Mouse (Mus musculus): ENCODE results near the gene Fam92b. TPM values are rescaled to one million over a fixed set of nuclear protein-coding genes. Genes with fewer than 3 reads are reported as not detected.

The Fam92b gene
- polyA plus RNA-seq (2012; rRNA removed), result 0.11 TPM in 1 of 2 replicates, not detected in the other

DNA sequence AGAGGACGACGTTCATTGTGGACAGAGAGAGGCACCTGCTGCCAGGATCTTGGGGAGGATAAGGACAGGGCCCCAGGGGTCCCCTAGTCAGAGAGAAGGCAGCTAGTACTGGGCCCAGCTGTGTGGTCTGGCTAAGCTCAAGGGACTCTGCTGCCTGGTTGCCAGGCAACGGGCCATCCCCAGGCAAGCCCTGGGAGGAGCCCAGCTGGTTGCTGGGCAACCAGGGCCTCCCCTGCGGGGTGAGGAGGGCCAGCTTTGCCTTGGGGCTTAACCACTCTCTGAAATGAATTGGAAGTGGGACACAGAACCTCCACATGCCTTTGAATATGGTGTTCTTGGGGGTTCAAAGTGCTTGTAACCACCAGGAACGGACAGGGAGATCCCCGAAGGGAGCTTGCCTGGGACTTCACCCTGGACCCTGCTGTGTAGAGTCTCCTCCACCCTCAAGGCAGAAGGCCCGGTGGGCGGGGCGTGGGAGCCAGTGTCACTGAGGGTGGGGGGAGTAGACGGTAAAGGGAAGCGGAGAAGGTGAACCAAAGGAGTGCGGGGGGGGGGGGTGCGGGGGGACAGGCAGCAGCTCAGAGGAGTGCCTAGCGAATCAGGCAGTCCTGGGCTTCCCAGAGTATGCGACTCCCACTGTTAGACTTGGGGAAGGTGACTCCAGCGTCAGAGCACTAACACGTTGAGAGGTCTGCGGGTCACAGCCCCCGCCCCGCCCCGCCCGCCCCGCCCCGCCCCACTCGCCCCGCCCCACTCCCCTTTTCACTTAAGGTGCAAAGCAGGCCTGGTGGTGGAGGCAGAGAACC is at the start of gene Fam92b:
Fam92b (minus strand) TSS at position 149 of the 806 bp plus-strand sequence.
- DNase-seq (ENCODE audit: low read depth, low spot score), result no peak
- 9% methylated on average over 21 of the region's 26 CpGs for WGBS

DNA sequence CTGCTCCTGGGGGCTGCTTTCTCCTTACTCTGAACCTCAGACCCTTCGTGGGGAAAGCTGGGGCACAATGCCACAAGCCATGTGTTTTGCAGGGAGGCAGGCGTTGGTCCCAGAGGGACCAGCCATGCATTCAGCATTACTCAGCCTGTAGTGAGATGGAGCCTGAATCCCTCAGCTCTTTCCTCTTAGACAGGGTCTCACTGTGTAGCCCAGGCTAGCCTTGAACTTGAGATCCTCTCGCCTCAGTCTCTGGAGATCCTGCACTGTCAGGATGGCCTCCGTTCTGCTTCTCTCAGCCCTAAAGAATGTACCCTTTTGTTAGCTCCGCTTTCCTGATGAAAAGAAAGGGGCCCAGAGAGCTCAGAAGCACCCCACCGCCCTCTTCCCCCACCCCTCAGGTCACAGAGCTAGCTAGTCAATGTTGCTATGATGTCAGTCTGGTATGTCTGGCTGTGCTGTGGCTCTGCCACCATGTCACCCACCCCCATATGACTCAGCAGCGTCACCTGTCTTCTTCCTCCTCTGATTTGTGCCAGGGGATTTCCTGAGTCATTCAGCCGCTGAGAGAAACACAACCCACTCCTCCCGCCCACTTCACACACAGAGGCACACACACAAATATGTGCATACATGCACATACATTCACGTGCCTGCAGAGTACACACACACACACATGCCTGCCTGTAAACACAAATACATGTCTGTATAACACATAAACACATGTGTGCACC is 48.3 kb upstream of the Fam92b start:
- 48% methylated on average over 10 of the region's 10 CpGs for WGBS
- no peak for DNase-seq (ENCODE audit: low read depth, low spot score)

DNA sequence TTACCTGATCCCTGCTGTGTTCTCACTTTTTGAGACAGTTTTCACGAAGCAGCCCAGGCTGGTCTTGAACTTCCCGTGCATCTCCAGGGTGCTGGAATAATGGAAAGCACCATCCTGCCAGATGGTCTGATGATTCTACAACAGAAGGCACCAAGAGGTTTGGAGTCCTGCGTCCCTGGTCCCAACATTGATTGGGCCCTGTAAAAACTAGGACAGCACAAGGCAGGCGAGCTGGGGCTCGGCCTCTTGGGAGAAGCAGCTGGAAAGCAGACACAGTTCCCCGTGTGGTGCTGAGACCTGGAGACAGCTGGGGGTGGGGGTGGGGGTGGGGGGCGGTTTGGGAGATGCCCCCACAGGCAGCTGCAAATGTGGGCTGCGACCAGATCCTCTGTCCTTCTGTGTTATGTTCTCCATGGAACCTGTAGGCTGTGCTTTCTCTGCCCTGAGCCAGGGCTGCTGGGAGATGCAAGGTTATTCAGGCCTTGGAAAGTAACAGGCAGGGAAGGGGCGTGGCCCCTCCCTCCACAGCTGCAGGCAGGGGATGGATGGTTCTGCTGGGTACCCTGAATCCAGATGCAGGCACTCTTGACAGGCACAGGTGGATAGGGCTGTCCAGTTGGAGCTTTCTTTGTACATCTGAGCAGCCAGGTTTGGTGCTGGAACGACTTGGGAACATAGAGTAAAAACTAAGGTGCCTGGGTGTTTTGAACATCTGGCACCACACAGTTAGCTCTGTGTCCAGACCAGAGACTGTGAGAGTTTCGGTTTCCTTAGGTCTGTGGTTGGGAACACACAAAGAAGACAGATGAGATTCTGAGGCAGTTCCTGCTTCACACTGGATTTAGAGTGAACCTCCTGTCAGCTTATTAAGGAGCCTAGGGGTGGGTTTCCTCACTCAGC is 47.5 kb upstream of the Fam92b start:
- 66% methylated on average over 11 of the region's 11 CpGs for WGBS
- no peak for DNase-seq (ENCODE audit: low read depth, low spot score)

DNA sequence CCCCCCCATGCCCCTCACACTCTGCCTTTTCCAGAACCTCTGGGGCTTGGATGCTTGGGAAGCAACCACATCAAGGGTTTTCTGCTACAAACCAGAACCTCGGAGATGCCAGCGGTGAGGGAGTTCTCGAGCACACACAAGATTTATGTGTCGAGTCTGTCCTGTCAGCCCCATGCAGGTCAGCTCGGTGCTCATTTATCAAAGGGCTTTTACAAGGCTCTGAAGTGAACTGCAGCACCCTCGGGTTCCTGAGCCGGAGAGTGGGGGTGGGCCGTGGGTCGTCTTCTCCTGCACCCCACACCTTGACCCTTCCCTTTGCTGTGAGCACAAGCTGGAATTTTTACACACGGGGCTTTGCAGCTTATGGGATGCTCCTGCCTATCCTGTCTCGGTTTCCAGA is 45.3 kb upstream of the Fam92b start:
- 56% methylated on average over 11 of the region's 11 CpGs for WGBS
- DNase-seq (ENCODE audit: low read depth, low spot score), result no peak

DNA sequence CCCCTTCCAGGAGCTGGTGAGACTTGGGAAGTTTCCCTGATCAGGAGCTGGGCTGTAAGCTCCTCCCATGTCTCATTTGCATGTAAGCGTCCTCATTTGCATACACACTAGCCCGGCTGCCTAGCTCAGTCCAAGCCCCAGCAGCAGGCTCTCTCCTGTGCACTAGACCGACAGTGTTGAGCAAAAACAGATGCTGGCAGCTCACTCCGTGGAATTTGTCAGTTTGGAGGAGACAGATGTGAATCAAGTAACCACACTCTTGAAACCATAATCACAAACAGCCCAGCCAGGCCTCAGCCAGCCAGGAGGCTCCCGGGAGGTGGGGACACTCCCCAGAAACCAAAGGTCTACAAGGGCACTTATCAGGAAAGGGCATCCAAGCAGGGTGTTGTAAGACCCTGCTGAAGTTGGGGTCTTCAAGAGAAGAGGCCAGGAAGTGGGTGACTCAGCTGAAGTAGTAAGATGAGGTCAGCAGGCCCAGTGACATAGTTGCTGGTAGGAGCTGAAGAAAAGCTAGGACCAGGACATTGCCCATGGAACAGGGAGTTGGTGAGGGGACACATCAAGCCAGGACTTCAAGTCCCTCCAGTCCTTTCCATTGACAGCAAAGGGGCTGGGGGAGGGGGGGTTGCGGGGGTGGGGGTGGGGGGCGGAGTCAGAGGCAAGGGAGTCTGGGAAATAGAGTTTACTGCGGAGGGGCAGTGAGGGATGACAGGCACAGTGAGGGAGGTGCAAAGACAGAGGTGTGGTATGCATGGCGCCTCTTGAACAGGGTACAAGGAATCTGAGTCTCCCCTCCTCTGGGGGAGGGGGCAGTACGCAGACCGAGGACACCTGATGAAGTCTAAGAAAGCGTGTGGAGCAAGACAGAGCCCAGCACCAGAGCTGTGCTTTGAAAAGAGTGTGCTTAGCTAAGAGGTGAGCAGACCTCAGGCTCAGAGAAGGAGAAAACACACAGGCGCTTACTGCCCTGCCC is 39.9 kb upstream of the Fam92b start:
- WGBS, result 45% methylated on average over 13 of the region's 13 CpGs
- no peak for DNase-seq (ENCODE audit: low read depth, low spot score)

DNA sequence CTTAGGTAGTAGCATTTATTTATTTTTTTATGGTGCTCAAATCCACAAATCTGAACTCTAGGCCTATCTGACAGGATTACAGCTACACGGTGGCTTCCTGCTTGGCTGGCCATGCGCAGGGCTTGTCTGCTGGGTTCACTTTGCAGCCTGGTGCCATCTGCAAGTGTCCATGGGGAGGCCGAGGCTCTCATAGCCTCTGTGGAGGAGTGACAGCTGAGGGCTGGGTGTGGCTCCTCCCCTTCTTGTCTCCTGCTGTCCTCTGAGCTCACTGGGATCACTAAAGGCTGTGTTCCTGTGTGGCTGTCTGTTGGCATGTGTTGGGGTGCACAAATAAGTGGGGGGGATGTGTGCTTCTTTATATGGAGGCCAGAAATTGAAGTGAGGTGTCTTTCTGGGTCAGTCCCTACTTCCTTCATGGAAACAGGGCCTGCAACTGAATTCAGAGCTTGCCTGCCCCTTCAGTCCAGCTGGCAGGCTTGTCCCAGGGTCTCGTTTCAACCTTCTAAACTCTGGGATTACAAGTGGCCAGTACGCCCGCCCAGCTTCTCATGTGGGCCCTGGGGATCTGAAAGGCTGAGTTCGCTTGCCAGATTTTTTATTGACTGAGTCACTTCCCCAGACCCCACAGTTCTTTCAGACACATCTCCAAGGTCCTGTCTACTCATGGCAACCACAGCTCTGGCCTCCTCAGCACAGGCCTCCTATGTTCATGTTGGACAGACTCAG is 38.3 kb upstream of the Fam92b start:
- DNase-seq (ENCODE audit: low read depth, low spot score), result no peak
- WGBS, result 39% methylated on average over 7 of the region's 7 CpGs

DNA sequence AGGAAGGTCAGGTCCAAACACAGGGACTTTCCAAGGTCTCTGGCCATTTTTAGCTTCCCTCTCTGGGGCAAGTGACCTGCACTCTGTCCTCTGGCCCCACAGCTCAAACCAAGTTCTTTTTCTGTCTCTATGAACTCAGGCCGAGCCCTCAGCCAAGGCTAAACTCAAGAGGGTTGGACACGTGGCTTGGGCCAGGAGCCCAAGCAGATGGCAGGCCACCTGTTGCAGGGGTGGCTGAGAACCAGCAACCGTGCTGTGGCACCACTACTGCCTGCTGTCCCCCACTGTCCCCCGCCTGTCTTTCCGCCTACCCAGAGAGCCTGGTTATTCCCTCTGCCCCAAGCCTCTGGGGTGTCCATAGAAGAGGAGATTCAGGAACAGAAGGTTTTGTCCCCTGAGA is 36.7 kb upstream of the Fam92b start:
- no peak for DNase-seq (ENCODE audit: low read depth, low spot score)
- 71% methylated on average over 5 of the region's 5 CpGs for WGBS

DNA sequence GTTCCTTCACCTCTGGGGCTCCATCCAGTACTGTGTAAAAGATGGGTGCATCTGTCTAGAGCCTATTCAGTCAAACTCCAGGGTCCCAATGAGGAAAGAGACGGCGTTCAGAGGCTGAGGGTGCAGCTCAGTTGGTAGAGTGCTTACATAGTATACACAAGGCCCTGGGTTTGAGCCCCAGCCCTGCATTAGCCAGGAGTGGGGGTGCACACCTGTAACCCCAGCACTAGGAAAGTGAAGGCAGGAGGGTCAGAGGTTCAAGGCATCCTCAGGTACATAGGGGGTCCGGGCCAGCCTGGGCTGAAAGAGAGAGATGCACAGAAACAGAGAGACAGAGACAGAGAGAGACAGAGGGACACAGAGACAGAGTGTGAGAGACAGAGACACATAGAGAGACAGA is 36.0 kb upstream of the Fam92b start:
- 91% methylated on average over 3 of the region's 3 CpGs for WGBS
- no peak for DNase-seq (ENCODE audit: low read depth, low spot score)

DNA sequence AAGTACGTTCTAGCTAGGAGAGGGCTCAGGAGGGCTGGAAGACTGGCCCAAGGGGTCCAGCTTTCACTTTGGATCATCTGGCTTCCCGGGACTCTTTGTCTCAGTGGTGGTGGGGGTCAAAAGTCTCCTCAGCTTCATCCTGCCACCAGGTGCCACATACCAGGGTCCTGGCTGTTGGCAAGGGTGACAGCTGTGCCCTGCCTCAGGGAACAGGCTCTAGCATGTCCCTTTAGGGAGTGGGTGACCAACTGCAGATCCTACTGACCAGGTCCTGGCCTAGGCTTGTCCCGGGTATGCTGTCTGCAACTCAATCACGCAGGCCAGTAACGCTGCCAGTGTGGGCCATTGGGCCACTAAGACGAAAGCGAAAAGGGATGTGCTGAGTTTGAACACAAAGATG is 35.3 kb upstream of the Fam92b start:
- 99% methylated on average over 7 of the region's 7 CpGs for WGBS

DNA sequence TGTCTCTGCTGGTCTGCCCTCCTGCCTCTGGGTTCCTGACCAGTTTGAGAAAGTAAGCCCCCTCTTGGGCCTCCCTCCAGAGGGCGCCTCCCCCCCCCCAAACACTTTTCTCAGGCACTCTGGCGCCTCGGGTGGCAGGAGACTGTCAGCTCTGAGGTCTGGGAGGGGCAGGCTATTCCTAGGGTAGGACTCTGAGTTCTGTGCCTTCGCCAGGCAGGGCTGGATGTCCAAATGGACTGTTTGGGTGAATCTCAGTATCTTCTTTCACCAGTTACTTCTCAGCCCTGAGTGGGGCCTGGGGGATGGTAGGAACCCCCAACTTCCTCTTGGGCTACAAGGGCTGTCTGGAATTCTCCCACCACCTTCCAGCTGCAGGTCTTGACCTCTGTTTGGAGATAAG is 34.1 kb upstream of the Fam92b start:
- 29% methylated on average over 4 of the region's 4 CpGs for WGBS
- no peak for DNase-seq (ENCODE audit: low read depth, low spot score)

More for the DNA sequence above, 35.3 kb upstream of the Fam92b start:
- no peak for DNase-seq (ENCODE audit: low read depth, low spot score)

DNA sequence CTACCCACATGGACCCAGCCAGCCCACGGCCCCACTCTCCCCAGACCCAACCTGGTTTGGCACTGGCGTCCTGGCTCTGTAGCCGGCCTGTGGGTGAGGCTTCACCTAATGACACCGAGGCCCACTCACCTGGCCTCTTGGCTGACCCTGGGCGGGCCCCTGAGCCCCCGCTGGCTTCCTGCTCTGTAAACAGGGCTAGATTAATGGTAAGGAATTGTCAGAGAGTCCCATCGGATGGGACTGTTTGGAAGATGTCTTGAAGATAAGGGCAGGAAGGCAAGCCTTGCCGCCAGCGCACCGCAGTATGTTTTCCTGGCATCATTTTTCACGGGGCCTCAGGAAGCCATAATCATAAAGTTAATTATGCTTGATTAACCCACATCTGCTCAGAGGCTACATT is 30.8 kb upstream of the Fam92b start:
- 37% methylated on average over 11 of the region's 11 CpGs for WGBS
- DNase-seq (ENCODE audit: low read depth, low spot score), result no peak

DNA sequence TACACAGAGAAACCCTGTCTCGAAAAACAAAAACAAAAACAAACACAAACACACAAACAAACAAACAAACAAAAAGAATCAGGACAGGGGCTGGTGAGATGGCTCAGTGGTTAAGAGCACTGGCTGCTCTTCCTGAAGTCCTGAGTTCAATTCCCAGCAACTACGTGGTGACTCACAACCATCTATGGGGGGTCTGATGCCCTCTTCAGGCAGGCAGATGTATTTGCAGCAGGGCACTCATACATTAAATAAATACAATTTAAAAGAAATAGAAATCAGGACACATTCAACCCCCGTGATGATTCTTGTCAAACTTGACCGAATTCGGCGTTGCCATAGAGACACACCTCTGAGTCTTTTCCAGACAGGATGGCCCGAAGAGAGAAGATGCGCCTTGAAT is 30.1 kb upstream of the Fam92b start:
- no peak for DNase-seq (ENCODE audit: low read depth, low spot score)
- WGBS, result 88% methylated on average over 8 of the region's 8 CpGs

DNA sequence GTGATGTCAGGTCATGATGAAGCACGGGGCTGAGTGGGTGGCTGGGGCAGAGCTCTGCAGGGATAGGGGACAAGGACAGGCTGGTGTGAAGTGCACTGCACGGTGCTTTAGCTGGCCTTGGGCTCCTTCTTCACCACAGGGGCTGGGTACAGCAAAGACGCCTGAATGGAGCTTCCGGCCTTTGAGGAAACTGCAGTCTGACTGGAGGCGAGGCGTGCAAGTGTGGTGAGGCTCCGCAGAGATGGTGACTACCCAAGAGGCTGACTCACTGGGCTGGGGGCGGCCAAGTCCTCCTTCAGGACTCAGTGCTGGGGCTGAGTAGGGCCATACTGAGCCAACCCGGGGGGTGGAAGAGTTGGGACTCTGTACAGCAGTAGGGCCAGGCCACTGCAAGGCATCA is 28.6 kb upstream of the Fam92b start:
- WGBS, result 83% methylated on average over 9 of the region's 9 CpGs
- no peak for DNase-seq (ENCODE audit: low read depth, low spot score)

DNA sequence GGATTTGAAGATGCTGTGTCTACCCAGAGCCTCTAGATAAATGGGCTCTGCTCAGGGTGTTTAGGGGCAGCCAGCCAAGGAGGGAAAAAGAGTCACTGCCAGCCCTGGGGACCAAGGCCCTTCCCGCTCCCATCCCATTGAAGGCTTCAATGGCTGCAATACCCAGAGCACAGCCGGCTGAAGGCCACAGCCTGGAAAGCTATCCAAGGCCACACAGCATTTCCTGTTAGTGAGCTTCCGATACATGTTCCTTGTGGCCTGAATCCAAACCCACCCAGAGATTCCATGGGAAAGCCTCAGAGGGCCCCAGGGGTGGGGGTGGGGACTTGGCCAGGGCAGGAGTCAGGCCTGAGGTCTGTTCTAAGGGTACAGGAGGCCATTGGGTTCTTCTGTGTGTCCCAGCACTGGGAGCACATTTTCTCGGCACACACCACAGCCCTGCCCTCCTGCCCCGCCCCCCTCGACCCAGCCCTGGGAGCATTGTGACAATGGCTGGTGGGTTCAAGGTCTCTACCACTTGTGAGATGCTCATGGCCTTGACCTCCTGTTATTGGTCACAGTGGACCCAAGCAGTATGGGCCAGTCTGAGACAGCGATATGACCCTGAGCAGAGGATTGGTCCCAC is 27.6 kb upstream of the Fam92b start:
- no peak for DNase-seq (ENCODE audit: low read depth, low spot score)
- 41% methylated on average over 7 of the region's 7 CpGs for WGBS

DNA sequence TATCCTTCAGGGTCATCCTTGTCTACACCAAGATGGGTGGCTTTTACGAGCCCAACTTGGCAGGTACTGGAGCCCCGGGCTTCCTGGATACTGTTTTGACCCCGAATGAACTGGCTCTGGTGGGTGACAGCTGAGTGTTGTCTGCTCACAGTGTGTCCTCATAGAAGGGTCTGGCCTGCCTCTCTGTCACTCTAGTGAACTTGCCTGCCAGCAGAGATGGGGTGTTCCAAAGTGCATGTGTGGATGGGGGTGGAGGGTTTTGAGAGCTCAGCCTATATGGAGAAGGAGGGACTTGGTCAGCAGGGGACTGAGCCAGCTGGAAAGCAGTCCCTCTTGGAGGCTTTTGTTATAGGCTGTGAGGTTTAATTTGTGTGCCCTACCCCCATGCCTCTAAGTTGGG is 25.3 kb upstream of the Fam92b start:
- 42% methylated on average over 3 of the region's 3 CpGs for WGBS
- no peak for DNase-seq (ENCODE audit: low read depth, low spot score)

DNA sequence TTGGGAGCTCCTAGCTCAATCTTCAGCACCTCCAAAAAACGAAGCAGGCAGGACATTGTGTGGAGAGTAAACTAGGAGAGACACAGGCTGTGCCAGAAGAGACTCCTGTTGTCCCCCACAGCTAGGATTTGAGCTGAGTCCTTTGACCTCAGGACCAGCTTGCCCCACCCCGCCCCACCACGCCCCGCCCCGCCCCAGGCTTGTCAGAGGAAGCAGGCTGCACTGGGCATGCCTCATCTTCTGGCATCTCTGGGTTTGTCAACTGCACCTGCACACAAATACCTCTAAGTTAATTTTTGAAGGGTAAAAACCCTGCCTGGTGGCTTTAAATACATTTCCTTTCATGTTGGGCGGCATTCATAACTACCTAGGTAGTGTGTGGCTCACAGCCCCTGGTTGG is 24.1 kb upstream of the Fam92b start:
- 36% methylated on average over 6 of the region's 6 CpGs for WGBS
- DNase-seq (ENCODE audit: low read depth, low spot score), result no peak

DNA sequence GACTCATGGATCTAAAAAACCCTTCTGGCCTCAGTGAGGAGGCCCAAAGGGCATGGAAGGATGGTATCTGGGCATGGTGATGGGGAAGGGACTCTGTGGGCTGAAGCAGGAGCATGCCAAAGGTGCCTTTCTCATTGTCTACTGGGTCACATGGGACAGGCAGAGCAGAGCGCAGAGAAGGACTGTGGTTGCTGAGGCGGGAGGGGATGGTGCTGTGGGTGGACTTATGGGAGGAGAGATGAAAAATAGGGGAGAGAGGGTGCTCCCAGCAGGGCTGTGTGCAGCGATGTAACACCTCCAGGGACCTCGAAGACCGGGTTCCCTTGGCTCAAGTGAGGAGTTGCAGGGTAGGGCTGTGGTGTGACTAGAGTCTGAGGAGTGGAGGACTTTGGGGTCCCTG is 14.9 kb upstream of the Fam92b start:
- 95% methylated on average over 5 of the region's 5 CpGs for WGBS

DNA sequence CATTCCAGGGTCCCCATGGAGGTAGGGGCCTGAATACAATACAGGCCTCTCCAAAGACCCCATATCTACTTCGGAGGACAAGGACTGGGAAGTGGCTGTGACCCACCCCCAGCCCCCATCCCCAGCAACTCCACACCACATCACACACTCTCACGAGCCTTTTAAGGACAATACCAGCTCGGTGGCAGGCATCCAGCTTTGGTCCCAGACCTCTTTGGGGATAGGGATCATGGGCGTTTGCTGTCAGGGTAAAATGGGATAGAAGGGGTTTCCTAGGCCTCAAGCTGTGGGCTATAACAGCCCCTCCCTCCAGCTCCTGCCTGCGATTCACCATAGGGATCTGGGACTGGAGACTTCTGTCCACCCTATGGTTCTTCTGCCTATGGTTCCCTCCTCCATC is 14.4 kb upstream of the Fam92b start:
- 65% methylated on average over 5 of the region's 5 CpGs for WGBS
- no peak for DNase-seq (ENCODE audit: low read depth, low spot score)

More for the DNA sequence above, 14.9 kb upstream of the Fam92b start:
- DNase-seq (ENCODE audit: low read depth, low spot score), result no peak
